Mouse (Mus musculus) gonadal fat pad, adult 2 months (tissue): Measurements from ENCODE around the gene Pbld1. TPM values are rescaled to one million over a fixed set of nuclear protein-coding genes. Genes with fewer than 3 reads are reported as not detected.

Experiments
- DNase-seq: peaks from one replicate; pipeline ENCODE4 v3.0.0-alpha.2; 2012; ENCODE audit warnings: low read depth
- polyA plus RNA-seq: library from polyadenylated mRNA; depleted of rRNA; stranded (reverse); fragments of >200 nt; gene quantifications from 2 replicates; pipeline ENCODE4 v1.2.3, GENCODE M21; 2012; rRNA removed

Gene Pbld1
- 0.93 and 1.6 TPM in 2 replicates for polyA plus RNA-seq

- no peak for DNase-seq
These were observed at the start of gene Pbld1 for GRCm38 (mm10) chr10:63059862-63060261. Gene Pbld1, plus strand, starts transcription at chr10:63060162.

- no peak for DNase-seq
These were observed 49.7 kb upstream of the Pbld1 start for GRCm38 (mm10) chr10:63010268-63010667.

- no peak for DNase-seq
These were observed 48.4 kb upstream of the Pbld1 start for GRCm38 (mm10) chr10:63011556-63011955.

- DNase-seq, result no peak
These were observed 46.5 kb upstream of the Pbld1 start for GRCm38 (mm10) chr10:63013476-63013875.

- DNase-seq, result no peak
These were observed 45.8 kb upstream of the Pbld1 start for GRCm38 (mm10) chr10:63014168-63014567.

- DNase-seq, result no peak
These were observed 40.7 kb upstream of the Pbld1 start for GRCm38 (mm10) chr10:63019304-63019703.

GRCm38 (mm10) chr10:63021702-63022101, 38.3 kb upstream of the Pbld1 start:
- DNase-seq, result no peak

GRCm38 (mm10) chr10:63022541-63023120, 37.3 kb upstream of the Pbld1 start:
- no peak for DNase-seq

GRCm38 (mm10) chr10:63023121-63023748, 36.7 kb upstream of the Pbld1 start:
- DNase-seq, result no peak

GRCm38 (mm10) chr10:63023749-63024579, 36.0 kb upstream of the Pbld1 start, which contains the start of the genes Hnrnph3 and Pbld2:
Gene Hnrnph3, minus strand, starts transcription at chr10:63024217.
Gene Pbld2, plus strand, starts transcription at chr10:63024315.
- DNase-seq, result peak; percentile 72

GRCm38 (mm10) chr10:63024580-63024910, 35.4 kb upstream of the Pbld1 start:
- no peak for DNase-seq

GRCm38 (mm10) chr10:63025016-63025415, 34.9 kb upstream of the Pbld1 start:
- DNase-seq, result no peak

- DNase-seq, result no peak
These were observed 34.4 kb upstream of the Pbld1 start for GRCm38 (mm10) chr10:63025491-63026011.

- DNase-seq, result no peak
These were observed 33.7 kb upstream of the Pbld1 start for GRCm38 (mm10) chr10:63026156-63026794.

GRCm38 (mm10) chr10:63026795-63027160, 33.2 kb upstream of the Pbld1 start:
- DNase-seq, result no peak

- no peak for DNase-seq
These were observed 32.4 kb upstream of the Pbld1 start for GRCm38 (mm10) chr10:63027376-63028161.

GRCm38 (mm10) chr10:63028396-63028795, 31.6 kb upstream of the Pbld1 start:
- no peak for DNase-seq

GRCm38 (mm10) chr10:63032267-63032666, 27.7 kb upstream of the Pbld1 start:
- DNase-seq, result no peak

- DNase-seq, result no peak
These were observed 27.0 kb upstream of the Pbld1 start for GRCm38 (mm10) chr10:63032956-63033355.

- no peak for DNase-seq
These were observed 21.2 kb upstream of the Pbld1 start for GRCm38 (mm10) chr10:63038571-63039320.
